Mouse (Mus musculus) myocyte (in vitro differentiated cells): ENCODE measurements around the gene Plac8.

ENCODE experiments used
- MAX ChIP-seq: IDR thresholded peaks from one replicate; pipeline ENCODE4 v1.6.1; 2011; ENCODE audit warnings: low read depth, mild to moderate bottlenecking, control low read depth
- POLR2A ChIP-seq: IDR thresholded peaks from one replicate; pipeline ENCODE4 v1.6.1; 2011; ENCODE audit warnings: low read depth, mild to moderate bottlenecking, control low read depth, moderate library complexity; ENCODE audit not compliant: insufficient read length
- USF1 ChIP-seq: IDR thresholded peaks from one replicate; pipeline ENCODE4 v1.6.1; 2011; ENCODE audit warnings: low read depth, mild to moderate bottlenecking, control low read depth, moderate library complexity

DNA sequence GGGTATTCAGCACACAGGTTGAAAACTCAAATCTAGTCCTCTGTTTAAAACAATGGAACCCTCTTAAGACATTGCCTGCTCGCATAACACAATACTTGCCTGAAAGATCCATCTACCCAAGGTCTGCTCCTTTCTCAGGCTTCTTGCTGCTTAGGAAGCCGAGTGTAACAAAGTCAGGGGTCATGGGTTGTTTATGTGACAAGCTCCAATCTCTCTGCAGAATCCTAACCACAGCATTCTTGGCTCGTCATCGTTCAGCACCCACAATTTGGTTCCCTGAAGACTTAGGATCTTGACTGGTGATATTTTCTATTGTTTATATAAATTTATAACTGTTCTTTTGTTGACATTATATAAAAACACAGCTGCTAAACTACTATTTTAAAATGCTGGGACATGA is 32.0 kb upstream of the Plac8 start:
- TF ChIP-seq USF1 (no peak), MAX (no peak), POLR2A (no peak)
